Mouse (Mus musculus): Measurements from ENCODE around the gene Trmt5. TPM values are rescaled to one million over a fixed set of nuclear protein-coding genes. Genes with fewer than 3 reads are reported as not detected.

The Trmt5 gene
- 18.0 and 19.1 TPM in 2 replicates for polyA plus RNA-seq (2015; fragmentation: Nextera tagmentation; extraction: Ambion mirVana)

DNA sequence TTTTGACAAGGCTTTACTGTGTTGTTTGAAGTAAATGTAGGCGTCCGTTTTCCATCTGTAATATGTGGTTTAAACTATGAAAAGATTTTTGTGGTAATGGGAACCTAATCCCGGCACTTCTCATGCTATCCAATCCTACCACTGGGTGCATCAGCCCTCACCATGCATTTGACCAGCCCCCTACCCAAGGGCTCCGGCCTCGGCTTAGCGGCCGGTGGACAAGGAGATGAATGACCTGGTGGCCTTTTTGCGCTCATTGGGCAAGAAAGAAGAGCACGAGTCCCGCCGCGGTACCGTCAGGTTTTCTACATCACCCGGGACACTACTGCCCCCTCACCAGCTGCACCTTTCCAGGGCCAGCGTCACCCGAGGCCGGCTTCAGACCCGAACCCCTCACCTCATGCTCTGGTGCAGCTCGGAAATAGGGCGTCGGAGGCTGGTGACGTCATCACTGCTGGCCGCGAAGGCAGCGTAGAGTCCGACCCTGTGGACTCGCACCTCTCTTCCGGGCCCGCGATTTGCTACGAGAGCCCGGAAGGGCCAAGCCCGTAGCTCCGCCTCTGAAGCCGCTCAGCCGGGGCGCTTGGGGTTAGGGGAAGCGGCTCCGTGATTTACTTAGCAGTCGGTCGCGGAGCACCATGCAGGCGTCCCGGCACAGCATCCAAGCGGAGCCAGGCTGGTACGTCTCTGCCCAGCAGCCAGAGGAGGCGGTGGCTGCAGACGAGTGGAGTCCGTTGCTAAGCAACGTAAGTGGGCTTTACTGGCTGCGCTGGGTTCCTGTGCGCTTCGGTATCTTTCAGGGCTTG lies at the start of gene Trmt5, which contains the start of gene Slc38a6:
Gene Trmt5 (minus strand): TSS at position 424 of the 806 bp plus-strand sequence.
Gene Slc38a6 (plus strand): TSS at position 493 of the 806 bp plus-strand sequence.
- peak; percentile 97 for ATAC-seq (ENCODE audit: borderline replicate concordance, extremely low read depth, low FRiP score, low TSS enrichment)
- H3K4me3 ChIP-seq: peak within 1 kb of the TSS; percentile 70
- H3K9me3 ChIP-seq: no peaks in the 10 kb centered on the region
- H3K4me1 ChIP-seq: peaks cover 9% of the 10 kb centered on the region
- under 1% methylated on average over 53 of the region's 53 CpGs for WGBS
- peak within 1 kb of the TSS; percentile 68 for H3K4me2 ChIP-seq
- H3K9ac ChIP-seq: peak within 1 kb of the TSS; percentile 81
- peaks cover 14% of the 10 kb centered on the region; the same call in 1 of the 2 replicates for H3K36me3 ChIP-seq
- peak within 1 kb of the TSS; percentile 87 for H3K27ac ChIP-seq
- no peaks in the 10 kb centered on the region for H3K27me3 ChIP-seq

DNA sequence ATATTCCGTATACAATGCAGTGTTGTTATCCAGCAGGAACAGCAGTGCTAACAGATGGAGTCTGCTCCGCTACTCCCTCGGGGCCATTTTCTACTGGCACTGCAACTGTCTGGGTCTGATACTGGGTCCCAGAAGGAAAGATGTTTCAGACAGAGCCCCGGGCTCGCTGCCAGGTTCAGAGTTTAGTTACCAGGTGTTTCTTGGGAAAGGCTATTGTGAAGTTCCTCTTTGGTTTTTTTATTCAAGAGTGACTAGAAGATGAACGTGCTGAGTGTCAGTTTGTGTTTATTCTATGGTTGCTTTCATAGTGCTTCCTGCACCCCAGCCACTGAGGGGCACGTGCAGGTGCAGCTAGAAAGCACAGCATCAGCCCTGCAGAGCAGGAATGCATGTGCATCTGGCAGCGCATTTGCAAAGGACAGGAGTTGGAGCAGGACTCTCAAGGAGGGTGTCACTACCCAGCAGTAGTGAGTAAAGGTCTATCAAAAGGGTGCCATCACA lies 47.6 kb upstream of the Trmt5 start:
- Histone ChIP-seq H3K9ac (no peak overlapping the region), H3K36me3 (no peaks in the 10 kb centered on the region), H3K4me1 (no peaks in the 10 kb centered on the region), H3K9me3 (no peaks in the 10 kb centered on the region), H3K4me2 (no peak overlapping the region), H3K4me3 (no peak overlapping the region), H3K27me3 (no peaks in the 10 kb centered on the region), H3K27ac (no peak overlapping the region)
- 53% methylated on average over 8 of the region's 8 CpGs for WGBS
- ATAC-seq (ENCODE audit: borderline replicate concordance, extremely low read depth, low FRiP score, low TSS enrichment): no peak

DNA sequence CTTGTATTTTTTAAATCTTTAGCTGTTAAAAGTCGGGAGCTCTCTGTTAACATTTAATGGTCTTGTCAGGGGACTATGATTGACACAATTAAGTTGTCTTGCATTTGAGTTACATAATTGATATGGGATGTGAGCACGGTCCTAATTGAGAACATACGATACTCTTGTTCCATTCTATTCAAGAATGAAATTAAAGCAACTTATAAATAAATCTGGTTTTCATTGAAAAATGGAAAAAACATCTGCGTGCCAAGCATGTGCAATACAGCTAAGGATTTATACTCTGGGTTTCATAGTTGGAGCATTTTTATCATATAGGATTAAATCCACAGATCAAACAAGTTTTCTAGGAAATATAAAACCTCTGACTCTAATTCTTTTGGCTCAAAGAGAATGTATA lies 46.2 kb upstream of the Trmt5 start:
- no peaks in the 10 kb centered on the region for H3K36me3 ChIP-seq
- no peaks in the 10 kb centered on the region for H3K4me1 ChIP-seq
- H3K27ac ChIP-seq: no peak overlapping the region
- no peak overlapping the region for H3K4me3 ChIP-seq
- no peak overlapping the region for H3K9ac ChIP-seq
- ATAC-seq (ENCODE audit: borderline replicate concordance, extremely low read depth, low FRiP score, low TSS enrichment): no peak
- H3K4me2 ChIP-seq: no peak overlapping the region
- no peaks in the 10 kb centered on the region for H3K27me3 ChIP-seq
- H3K9me3 ChIP-seq: no peaks in the 10 kb centered on the region
- WGBS: 77% methylated on average over 4 of the region's 4 CpGs

DNA sequence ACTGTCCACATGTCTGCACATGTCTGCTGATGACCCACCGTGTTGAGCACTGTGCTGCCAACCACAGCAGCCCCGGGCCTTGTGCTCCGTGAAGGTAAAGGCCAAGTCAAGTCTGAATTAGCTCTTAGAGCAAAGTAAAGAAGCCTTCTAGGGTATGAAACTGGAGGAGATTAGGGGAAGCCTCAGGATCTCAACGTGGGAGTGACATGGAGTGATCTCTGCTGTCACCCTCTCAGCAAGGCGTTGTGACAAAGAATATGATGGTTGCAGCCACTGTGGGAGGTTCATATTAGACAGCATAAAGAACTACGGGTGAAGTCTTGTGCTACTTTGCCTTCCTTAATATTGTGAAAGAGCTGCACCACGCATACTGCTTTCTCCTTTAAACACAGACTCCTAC lies 43.7 kb upstream of the Trmt5 start:
- 75% methylated on average over 7 of the region's 7 CpGs for WGBS
- H3K9ac ChIP-seq: no peak overlapping the region
- no peaks in the 10 kb centered on the region for H3K9me3 ChIP-seq
- H3K4me1 ChIP-seq: no peaks in the 10 kb centered on the region
- no peak overlapping the region for H3K4me3 ChIP-seq
- ATAC-seq (ENCODE audit: borderline replicate concordance, extremely low read depth, low FRiP score, low TSS enrichment): no peak
- H3K27ac ChIP-seq: no peak overlapping the region
- no peak overlapping the region for H3K4me2 ChIP-seq
- H3K27me3 ChIP-seq: no peaks in the 10 kb centered on the region
- no peaks in the 10 kb centered on the region for H3K36me3 ChIP-seq

DNA sequence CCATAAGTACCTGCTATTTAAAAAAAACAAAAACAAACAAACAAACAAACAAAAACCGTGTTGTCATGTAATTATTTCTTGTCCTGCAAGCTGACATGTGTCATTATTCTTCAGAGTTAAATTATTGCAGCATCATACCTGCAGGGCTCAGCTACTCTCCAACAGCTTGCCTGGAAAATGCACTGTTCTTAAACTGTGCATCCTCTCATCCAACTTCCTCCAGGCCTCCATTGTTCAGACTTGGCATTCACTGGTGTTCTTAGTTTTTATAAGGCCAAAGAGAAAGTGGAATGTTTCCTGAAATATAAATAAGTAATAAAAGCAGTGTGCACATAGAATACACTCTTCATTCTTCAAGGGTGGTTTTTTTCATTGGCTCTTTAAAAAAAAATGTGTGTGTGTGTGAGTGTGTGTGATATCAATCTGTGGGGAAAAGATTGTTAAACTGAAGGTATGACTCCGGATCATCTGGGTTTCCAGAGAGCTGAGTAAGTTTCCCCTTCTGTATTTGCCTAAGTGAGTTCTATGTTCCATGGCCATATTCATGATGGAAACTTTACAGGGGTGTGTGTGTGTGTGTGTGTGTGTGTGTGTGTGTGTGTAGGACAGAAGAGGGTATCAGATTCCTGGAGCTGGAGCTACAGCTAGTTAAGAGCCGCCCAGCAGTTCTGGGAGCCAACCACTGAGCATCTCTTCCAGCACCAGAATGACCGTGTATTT lies 42.1 kb upstream of the Trmt5 start:
- no peaks in the 10 kb centered on the region for H3K9me3 ChIP-seq
- no peak overlapping the region for H3K4me3 ChIP-seq
- WGBS: 68% methylated on average over 4 of the region's 4 CpGs
- no peaks in the 10 kb centered on the region for H3K36me3 ChIP-seq
- no peak overlapping the region for H3K4me2 ChIP-seq
- no peaks in the 10 kb centered on the region for H3K4me1 ChIP-seq
- no peak for ATAC-seq (ENCODE audit: borderline replicate concordance, extremely low read depth, low FRiP score, low TSS enrichment)
- H3K27ac ChIP-seq: no peak overlapping the region
- H3K27me3 ChIP-seq: no peaks in the 10 kb centered on the region
- H3K9ac ChIP-seq: no peak overlapping the region

DNA sequence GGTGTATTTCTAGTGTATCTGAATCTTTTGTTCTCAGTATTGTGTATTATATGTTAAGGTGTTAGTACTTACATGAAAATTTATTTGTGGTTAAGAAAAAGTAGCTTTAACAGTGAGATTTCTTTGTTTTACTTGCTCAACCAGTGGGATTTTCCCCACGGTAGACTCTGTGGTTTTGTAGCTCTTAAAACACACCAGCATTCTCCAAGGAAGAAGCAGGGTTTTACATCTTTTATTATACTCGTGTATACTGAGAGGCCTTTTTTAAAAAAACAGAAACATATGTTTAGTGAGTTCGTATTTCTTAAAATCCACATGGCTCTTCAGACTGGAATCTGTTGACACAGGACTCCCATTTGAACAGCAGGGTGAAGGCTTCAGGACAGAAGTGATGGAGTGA lies 40.9 kb upstream of the Trmt5 start:
- Histone ChIP-seq H3K4me3 (no peak overlapping the region), H3K36me3 (no peaks in the 10 kb centered on the region), H3K27ac (no peak overlapping the region), H3K27me3 (no peaks in the 10 kb centered on the region), H3K4me2 (no peak overlapping the region), H3K4me1 (no peaks in the 10 kb centered on the region), H3K9ac (no peak overlapping the region), H3K9me3 (no peaks in the 10 kb centered on the region)
- WGBS: 63% methylated on average over 3 of the region's 3 CpGs
- ATAC-seq (ENCODE audit: borderline replicate concordance, extremely low read depth, low FRiP score, low TSS enrichment): no peak

DNA sequence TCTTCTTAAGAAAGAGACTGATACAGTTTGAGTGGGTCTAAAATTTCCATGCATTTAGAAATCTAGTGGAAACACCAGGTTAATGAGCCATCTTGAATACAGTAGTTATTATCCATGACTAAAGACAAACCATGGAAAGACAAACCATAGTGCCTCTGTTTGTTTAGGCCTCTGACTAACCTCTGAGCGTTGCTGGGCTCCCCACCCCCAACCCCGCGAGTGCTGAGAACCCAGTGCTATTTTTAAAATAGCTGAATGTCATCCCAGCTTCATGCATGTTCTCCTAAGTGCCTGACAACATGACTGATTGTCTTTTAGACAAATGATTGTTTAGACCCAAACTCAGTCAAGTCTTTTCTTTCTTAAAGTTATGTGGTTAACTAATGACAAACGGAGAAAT lies 39.1 kb upstream of the Trmt5 start:
- Histone ChIP-seq H3K4me2 (no peak overlapping the region), H3K9ac (no peak overlapping the region), H3K27ac (no peak overlapping the region), H3K36me3 (no peaks in the 10 kb centered on the region), H3K4me1 (no peaks in the 10 kb centered on the region), H3K9me3 (no peaks in the 10 kb centered on the region), H3K27me3 (no peaks in the 10 kb centered on the region), H3K4me3 (no peak overlapping the region)
- no peak for ATAC-seq (ENCODE audit: borderline replicate concordance, extremely low read depth, low FRiP score, low TSS enrichment)
- WGBS: 25% methylated on average over 4 of the region's 4 CpGs

DNA sequence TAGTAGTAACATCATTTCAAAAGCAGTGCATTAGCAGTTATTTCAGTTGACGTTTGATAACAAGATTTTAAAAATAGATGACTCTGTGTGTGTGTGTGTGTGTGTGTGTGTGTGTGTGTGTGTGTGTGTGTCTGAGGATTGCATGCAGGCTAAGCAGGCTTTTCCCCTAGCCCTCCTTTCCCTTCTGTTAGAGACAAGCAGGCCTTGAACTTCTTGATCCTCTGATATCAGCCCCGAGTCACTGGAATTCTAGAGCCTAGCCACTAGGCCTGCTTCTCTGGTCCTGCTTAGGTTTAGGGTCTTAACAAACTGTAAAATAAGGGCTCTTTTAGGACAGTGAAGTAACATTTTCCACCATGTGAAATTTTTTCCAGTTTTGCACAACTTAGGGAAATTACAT lies 38.7 kb upstream of the Trmt5 start:
- Histone ChIP-seq H3K9ac (no peak overlapping the region), H3K36me3 (no peaks in the 10 kb centered on the region), H3K4me2 (no peak overlapping the region), H3K27ac (no peak overlapping the region), H3K4me1 (no peaks in the 10 kb centered on the region), H3K4me3 (no peak overlapping the region), H3K27me3 (no peaks in the 10 kb centered on the region), H3K9me3 (no peaks in the 10 kb centered on the region)
- WGBS: 38% methylated on average over 2 of the region's 2 CpGs
- ATAC-seq (ENCODE audit: borderline replicate concordance, extremely low read depth, low FRiP score, low TSS enrichment): no peak

DNA sequence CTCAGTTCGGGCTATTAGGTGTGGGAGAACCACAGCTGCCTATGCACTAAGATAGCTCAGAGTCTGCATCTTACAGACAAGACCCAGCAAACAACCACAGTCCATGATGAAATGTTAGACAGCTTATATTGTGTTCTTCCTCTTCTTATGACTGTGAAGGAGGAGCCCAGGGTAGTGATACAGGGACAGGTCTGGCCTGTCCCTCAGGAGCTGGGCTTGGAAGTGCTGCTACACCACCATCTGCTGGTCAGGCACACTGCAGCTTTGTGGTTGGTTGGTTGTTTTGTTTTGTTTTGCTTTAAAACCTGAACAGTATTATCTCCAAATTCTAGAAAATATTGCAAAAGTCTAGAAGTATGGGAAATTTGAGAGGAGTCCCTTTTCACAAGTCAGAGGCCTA lies 38.2 kb upstream of the Trmt5 start:
- WGBS: 59% methylated on average over 1 of the region's 1 CpGs
- H3K4me1 ChIP-seq: no peaks in the 10 kb centered on the region
- H3K4me3 ChIP-seq: no peak overlapping the region
- no peak overlapping the region for H3K9ac ChIP-seq
- H3K4me2 ChIP-seq: no peak overlapping the region
- no peak overlapping the region for H3K27ac ChIP-seq
- H3K27me3 ChIP-seq: no peaks in the 10 kb centered on the region
- no peaks in the 10 kb centered on the region for H3K36me3 ChIP-seq
- no peak for ATAC-seq (ENCODE audit: borderline replicate concordance, extremely low read depth, low FRiP score, low TSS enrichment)
- H3K9me3 ChIP-seq: no peaks in the 10 kb centered on the region

DNA sequence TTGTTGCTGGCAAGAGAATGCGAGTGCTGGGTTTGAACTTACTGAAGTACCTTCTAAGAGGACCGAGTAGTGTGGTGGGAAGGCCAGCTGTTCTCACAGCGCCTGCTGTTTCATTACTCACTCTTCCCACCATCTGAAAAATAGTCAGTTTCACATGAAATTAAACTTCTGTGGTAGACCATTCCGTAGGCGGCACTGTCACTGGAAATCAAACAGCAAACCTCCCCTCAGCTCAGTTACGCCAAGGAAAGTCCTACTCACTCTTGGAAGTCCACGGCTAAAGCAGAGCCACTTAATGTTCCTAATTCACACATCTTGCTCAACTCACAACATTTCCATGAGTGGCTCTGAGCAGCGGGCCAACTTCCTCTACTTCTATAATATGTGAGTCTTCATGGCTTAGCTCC lies 37.7 kb upstream of the Trmt5 start:
- Histone ChIP-seq H3K4me2 (no peak overlapping the region), H3K9ac (no peak overlapping the region), H3K36me3 (no peaks in the 10 kb centered on the region), H3K4me3 (no peak overlapping the region), H3K4me1 (no peaks in the 10 kb centered on the region), H3K27ac (no peak overlapping the region), H3K27me3 (no peaks in the 10 kb centered on the region), H3K9me3 (no peaks in the 10 kb centered on the region)
- 79% methylated on average over 8 of the region's 8 CpGs for WGBS
- ATAC-seq (ENCODE audit: borderline replicate concordance, extremely low read depth, low FRiP score, low TSS enrichment): no peak

DNA sequence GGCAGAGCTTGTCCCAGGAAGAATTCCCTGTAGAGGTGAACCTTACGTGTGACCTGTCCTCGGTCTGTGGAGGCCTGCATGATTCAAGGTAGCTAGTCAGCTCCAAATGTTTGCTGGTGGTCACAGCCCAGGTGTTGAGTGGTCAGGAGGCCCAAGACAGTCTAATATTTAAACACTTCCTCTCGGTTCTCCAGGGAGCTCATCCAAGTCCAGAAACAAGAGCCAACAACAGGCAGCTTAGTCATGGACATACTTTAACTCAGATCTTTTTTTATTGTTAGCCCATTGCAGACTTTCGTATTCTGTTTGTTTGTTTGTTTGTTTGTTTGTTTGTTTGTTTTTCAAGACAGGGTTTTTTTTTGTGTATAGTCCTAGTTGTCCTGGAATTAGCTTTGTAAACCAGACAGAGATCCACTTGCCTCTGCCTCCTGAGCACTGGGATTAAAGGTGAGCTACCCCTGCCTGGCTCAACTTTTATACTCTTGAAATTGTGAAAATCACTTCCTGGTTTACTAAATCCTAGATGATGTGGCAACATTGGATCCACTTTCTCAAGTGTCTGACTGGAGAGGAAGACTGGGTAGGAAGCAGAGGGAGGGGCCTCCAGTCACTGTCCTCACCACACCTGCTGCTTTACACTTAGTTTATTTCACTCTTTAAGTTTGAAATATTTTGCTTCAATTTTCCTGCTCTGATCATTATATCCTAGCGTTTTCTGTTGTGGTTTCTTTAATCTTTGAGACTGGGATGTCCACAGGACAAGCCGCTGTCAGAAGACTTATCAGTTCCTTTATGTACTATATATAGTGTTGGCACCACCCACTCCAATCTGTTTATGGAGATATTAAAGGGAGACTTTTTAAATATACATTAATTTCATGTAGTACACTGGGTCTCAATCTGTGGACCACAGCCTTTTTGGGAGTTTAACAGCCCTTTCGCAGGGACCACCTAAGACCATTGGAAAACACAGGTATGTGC lies 31.5 kb upstream of the Trmt5 start:
- Histone ChIP-seq H3K36me3 (no peaks in the 10 kb centered on the region), H3K9ac (no peak overlapping the region), H3K27ac (no peak overlapping the region), H3K27me3 (no peaks in the 10 kb centered on the region), H3K4me3 (no peak overlapping the region), H3K4me1 (no peaks in the 10 kb centered on the region), H3K4me2 (no peak overlapping the region), H3K9me3 (no peaks in the 10 kb centered on the region)
- no peak for ATAC-seq (ENCODE audit: borderline replicate concordance, extremely low read depth, low FRiP score, low TSS enrichment)
- 89% methylated on average over 7 of the region's 7 CpGs for WGBS

Data from lung, embryonic 15.5 days (tissue).